Mouse (Mus musculus) CH12F3 (cell line): Measurements from ENCODE around the gene Stx8.

Experiments used
- in situ Hi-C: fragments of 300-500 bp; cut with MboI; formaldehyde crosslinking; loops from 2 replicates; pipeline ENCODE4 v1.14.3; 2020; ENCODE audit warnings: low sequenced_read_pairs

Gene Stx8

GRCm38 (mm10) chr11:67973225-67973624 lies 7.2 kb downstream of the Stx8 start:
- in situ Hi-C loops, result no loop called here

DNA sequence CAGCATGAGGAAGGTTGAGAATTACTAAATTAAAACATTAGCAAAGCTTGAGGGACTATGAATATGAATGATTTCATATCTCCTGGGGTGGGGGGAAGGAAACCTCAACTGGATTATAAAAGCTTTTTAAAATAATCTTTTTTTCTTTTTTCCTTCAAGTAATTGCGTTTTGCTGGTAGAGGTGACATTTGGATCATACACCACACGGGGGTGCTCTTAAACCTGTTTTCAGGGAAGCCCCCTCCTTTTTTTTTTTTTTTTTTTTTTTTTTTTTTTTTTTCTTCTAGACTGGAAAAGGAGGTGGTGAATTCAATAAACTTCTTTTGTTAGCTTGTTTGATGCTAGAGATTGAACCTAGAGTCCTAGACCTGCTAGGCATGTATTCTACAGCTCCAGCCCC lies 9.3 kb downstream of the Stx8 start:
- in situ Hi-C loops, result no loop called here

DNA sequence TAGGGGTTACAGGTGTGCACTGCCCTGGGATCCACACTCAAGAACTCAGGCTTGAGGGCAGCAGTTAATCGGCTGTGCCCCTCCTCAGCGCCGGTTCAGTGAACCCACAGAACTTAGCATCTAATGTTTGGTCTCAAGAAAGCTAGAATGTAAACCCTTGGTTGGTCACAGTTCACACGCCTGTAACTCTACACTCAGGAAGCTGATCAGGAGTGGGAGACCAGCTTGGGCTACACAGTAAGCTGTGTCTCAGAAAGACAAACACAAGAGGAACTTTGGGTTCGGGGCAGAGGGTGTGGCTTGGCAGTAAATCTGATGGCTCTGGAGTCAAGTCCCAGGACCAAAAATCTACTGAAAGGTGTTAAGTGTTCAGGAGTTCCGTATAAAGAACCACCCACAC lies 17.6 kb downstream of the Stx8 start:
- in situ Hi-C loops, result no loop called here

DNA sequence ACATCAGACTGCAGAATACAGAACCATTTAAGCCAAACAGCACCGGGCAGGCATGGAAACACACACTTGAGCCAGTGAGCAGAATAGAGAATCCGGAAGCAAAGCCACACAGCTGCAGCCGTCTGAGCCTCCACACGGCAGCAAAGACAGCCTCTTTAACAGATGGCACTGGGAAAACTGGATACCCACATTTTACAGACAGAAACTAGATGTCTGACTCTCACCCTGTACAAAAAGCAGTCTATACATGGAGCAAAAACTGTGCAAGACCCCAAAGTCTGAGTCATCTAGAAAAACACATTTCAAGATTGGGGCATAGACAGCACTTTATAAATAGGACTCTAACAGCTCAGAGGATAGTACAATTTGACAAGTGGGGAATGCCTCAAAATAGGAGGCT lies 25.2 kb downstream of the Stx8 start:
- in situ Hi-C loops, result no loop called here

- in situ Hi-C loops, result no loop called here
Observed at GRCm38 (mm10) chr11:67995965-67996364, 30.0 kb downstream of the Stx8 start.

DNA sequence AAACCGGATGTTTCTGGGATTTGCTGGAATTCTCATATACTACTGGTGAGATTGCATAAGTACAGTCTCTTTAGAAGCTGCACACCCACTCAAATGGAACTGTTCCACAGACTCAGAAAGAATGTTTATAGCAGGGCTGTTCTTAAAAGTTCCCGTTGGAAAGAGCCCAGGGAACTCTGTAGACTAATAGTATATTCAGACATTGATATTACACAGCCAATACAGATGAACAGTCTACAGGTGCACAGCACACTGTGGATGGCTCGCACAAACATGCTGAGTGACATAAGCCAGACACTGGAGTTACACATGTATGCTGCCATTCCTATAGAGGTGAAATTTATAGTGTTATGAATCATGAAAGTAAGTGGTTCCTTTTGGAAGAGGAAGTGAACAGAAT lies 32.9 kb downstream of the Stx8 start:
- in situ Hi-C loops, result no loop called here

DNA sequence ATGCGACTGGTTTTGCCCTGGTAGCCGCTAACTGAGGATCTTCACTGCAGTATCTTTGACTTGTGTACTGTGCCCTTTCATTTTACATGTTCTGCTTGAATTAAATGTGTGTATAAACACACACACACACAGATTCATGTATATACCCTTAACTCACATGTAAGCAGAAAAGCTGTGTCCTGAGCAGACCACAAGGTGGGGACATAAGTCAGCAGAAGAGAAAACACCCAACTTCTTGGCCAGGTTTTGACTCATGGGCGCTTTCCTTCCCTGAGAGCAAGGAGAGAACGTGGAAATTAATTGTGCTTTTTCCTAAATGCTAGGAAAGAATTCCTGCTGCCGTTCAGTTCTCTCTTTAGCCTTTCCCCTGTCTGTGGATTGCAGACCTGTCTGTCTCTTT lies 33.6 kb downstream of the Stx8 start:
- in situ Hi-C loops, result no loop called here

- in situ Hi-C loops, result no loop called here
Observed at GRCm38 (mm10) chr11:68004191-68004590, 38.2 kb downstream of the Stx8 start.

DNA sequence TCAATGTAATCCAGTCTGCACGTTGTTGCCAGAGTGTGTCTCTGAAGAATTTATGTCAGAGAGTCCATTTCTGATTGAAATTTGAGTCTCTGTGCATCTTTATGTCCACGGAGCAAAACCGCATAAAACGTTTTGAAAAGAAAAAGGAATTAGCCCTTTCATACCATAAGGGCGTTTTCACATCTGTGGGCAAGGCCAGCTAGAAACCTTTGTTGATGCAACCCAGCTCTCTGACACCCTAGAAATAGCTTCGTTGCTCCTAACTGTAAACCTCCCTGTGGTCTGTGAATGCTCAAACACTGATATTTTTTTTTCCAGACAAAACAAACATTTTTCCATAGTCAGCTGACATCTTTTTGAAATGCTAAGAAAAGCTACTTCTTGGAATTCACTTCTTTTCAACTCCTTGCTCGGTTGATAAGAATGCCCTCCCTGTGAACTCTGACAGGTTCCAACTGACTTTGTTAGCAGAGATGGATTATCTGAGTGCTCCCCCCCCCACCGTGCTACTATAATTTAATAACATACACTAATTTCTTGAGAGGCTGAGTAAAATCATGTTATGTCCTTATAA lies 40.3 kb downstream of the Stx8 start:
- in situ Hi-C loops, result no loop called here

GRCm38 (mm10) chr11:68007645-68008044 lies 41.7 kb downstream of the Stx8 start:
- in situ Hi-C loops, result no loop called here

GRCm38 (mm10) chr11:68009377-68009776 lies 43.4 kb downstream of the Stx8 start:
- in situ Hi-C loops, result no loop called here

GRCm38 (mm10) chr11:68012207-68012606 lies 46.2 kb downstream of the Stx8 start:
- in situ Hi-C loops, result loop anchor here (10.0 kb wide), 1 partner anchor 393 kb away; the partner anchor contains the start of gene Ntn1

DNA sequence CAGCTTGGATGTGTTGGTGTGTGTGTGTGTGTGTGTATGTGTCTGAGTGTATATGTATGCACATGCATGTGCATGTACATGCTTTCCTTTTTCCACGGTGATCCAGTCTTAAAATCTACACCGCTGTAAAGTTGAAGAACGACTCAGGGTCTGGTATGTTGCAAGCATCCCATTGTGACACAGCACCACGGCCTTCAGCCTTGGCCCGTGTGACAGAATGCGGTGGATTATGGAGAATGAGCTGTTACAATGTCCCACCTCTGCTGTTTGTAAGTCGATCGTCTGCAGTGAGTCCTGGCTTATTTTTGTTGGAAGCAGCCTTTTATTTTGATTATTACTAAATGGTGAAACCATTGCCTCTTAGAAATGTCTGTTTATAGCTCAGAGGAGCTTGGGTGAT lies 52.2 kb downstream of the Stx8 start:
- in situ Hi-C loops, result loop anchor here (10.0 kb wide), 1 partner anchor 387 kb away; the partner anchor contains the start of gene Ntn1

DNA sequence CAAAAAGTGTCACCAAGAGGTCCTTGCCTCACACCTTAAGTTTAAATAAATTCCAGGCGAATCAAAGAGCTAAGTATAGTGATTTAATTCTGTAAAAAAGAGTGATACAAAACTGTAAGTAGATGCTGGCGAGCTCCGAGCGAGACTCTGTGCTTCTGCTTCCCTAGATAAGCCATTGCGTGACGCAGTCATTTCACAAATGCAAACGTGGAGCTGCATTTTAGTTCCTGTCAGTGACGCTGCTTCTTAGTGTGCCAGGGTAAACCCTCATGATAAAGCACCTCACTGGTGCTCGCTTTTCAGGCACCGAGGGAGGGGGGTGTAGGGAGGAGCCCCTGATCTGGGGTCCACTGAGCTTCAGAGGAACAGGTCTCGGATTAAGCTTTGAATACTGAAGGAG lies 53.2 kb downstream of the Stx8 start:
- in situ Hi-C loops, result loop anchor here (10.0 kb wide), 1 partner anchor 386 kb away; the partner anchor contains the start of gene Ntn1

DNA sequence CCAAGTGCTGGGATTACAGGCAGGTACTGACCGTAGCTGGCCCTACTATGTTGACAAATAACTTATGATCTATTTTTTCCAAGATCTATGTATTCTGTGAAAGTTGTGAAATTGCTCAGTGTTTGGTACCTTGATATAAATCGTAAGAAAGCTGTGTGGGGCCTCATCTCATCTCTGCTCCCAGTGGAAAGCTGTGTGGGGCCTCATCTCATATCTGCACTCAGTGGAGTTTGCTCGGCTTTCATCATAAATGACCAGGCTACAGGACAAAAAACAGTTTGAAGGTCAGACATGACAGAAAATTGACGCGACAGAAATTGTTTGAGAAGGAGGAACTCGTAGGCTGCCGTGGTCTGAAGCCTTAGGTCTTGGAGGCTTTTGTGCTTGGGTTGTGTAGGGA lies 56.0 kb downstream of the Stx8 start:
- in situ Hi-C loops, result no loop called here

- in situ Hi-C loops, result no loop called here
Observed at GRCm38 (mm10) chr11:68022895-68023294, 56.9 kb downstream of the Stx8 start.

- in situ Hi-C loops, result no loop called here
Observed at GRCm38 (mm10) chr11:68023811-68024369, 57.9 kb downstream of the Stx8 start.

GRCm38 (mm10) chr11:68026590-68026989 lies 60.6 kb downstream of the Stx8 start:
- in situ Hi-C loops, result no loop called here

GRCm38 (mm10) chr11:68029079-68029478 lies 63.1 kb downstream of the Stx8 start:
- in situ Hi-C loops, result no loop called here

DNA sequence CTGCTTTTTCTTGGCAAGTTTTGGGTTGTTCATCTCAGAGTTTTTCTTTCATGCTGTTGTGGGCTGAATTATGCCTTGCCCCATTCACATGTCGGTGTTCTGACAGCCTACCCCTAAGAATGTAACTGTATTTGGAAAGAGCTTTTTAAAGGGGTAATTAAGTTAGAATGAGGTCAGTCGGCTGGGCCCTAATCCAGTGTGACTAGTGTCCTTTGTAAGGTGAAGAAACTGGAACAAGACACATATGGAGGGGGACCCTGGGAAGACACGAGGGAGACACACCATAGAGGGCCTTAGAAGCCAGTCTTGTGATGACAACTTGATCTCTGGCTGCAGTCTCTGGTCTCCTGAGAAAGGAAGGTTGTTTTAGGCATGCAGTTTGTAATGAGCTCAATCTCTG lies 63.9 kb downstream of the Stx8 start:
- in situ Hi-C loops, result no loop called here

- in situ Hi-C loops, result no loop called here
Observed at GRCm38 (mm10) chr11:68030771-68031170, 64.8 kb downstream of the Stx8 start.

GRCm38 (mm10) chr11:68032448-68032847 lies 66.5 kb downstream of the Stx8 start:
- in situ Hi-C loops, result no loop called here
